Mouse (Mus musculus): Measurements from ENCODE around the gene Peli1.
"Not testable (repeated sequence)": the region's sequence is repeated elsewhere in the genome, so short reads cannot be mapped to it uniquely, and the experiment has no call there.

Peli1 gene

GRCm38 (mm10) chr11:21157595-21157994 lies 66.5 kb downstream of the Peli1 start:
- DNase-seq: no peak

- DNase-seq: no peak
These were observed 71.0 kb downstream of the Peli1 start for GRCm38 (mm10) chr11:21162093-21162492.

GRCm38 (mm10) chr11:21163143-21163542 lies 72.1 kb downstream of the Peli1 start:
- DNase-seq: no peak

- no peak for DNase-seq
These were observed 72.6 kb downstream of the Peli1 start for GRCm38 (mm10) chr11:21163673-21164072.

- DNase-seq: no peak
These were observed 73.4 kb downstream of the Peli1 start for GRCm38 (mm10) chr11:21164312-21164993.

GRCm38 (mm10) chr11:21164994-21165560 lies 74.0 kb downstream of the Peli1 start:
- no peak for DNase-seq

- no peak for DNase-seq
These were observed 75.5 kb downstream of the Peli1 start for GRCm38 (mm10) chr11:21166495-21167096.

GRCm38 (mm10) chr11:21168828-21169607 lies 77.9 kb downstream of the Peli1 start:
- DNase-seq: no peak

- DNase-seq: not testable (repeated sequence)
These were observed 78.4 kb downstream of the Peli1 start for GRCm38 (mm10) chr11:21169608-21169860.

GRCm38 (mm10) chr11:21172281-21172680 lies 81.2 kb downstream of the Peli1 start:
- DNase-seq: no peak

- no peak for DNase-seq
These were observed 82.8 kb downstream of the Peli1 start for GRCm38 (mm10) chr11:21173926-21174325.

- peak; percentile 61 to 70 for DNase-seq
These were observed 83.3 kb downstream of the Peli1 start for GRCm38 (mm10) chr11:21174396-21174795.

- DNase-seq: no peak
These were observed 84.0 kb downstream of the Peli1 start for GRCm38 (mm10) chr11:21175063-21175462.

- no peak for DNase-seq
These were observed 85.4 kb downstream of the Peli1 start for GRCm38 (mm10) chr11:21176491-21176890.

GRCm38 (mm10) chr11:21178343-21178742 lies 87.3 kb downstream of the Peli1 start:
- peak; percentile 34 to 61 for DNase-seq

- DNase-seq: no peak
These were observed 88.0 kb downstream of the Peli1 start for GRCm38 (mm10) chr11:21178998-21179645.

GRCm38 (mm10) chr11:21179873-21180272 lies 88.8 kb downstream of the Peli1 start:
- not testable (repeated sequence) for DNase-seq

GRCm38 (mm10) chr11:21180650-21181049 lies 89.6 kb downstream of the Peli1 start:
- peak; percentile 26 to 36 for DNase-seq

GRCm38 (mm10) chr11:21181616-21182015 lies 90.5 kb downstream of the Peli1 start:
- no peak for DNase-seq

- DNase-seq: no peak
These were observed 91.6 kb downstream of the Peli1 start for GRCm38 (mm10) chr11:21182709-21183108.

GRCm38 (mm10) chr11:21191821-21192220 lies 100.7 kb downstream of the Peli1 start:
- not testable (repeated sequence) for DNase-seq

GRCm38 (mm10) chr11:21194851-21195250 lies 103.8 kb downstream of the Peli1 start:
- no peak for DNase-seq

Measured in spleen, adult 18-20 months (tissue).